Mouse (Mus musculus) mesoderm, embryonic 11.5 days (tissue): ENCODE results near the gene Becn1.
"Not testable (repeated sequence)": the region's sequence is repeated elsewhere in the genome, so short reads cannot be mapped to it uniquely, and the experiment has no call there.

Experiments
- DNase-seq: peaks from one replicate; pipeline ENCODE4 v3.0.0-alpha.2; 2012; ENCODE audit warnings: low read depth, low spot score

The Becn1 gene

DNA sequence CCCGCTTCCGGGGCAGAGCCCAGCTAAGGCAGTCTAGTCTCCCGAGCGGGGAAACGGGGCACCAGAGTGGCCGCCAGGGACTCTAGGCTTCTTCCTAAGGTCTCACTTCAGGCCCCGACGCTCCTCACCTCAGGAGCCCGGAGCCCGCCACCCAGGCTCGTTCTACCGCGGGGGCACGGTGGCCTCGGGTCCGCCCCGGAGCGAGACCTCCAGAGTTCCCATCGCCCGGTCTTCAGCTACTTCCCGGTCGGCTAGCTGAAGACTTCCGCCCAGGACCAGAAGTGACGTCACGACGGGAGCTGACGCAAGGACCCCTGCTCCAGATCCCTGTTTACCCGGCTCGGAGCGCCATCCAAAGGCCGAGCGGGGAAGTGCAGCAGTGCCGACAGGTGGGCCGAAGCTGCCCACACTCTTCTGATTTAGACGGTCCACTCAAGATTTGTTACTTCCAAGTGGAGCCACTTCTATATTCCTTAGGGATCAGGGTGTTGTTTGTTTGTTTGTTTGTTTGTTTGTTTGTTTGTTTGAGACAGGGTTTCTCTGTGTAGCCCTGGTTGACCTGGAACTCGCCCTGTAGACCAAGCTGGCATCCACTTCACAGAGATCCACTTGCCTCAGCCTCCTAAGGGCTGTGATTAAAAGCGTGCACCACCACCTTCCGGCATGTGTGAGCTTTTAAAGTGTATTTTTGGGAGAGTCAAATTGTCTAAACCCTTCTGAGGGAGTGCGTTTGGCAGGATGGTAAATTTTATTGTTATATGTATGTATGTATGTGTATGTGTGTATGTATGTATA is at the start of gene Becn1:
Becn1 (minus strand) TSS at position 283 of the 795 bp plus-strand sequence.
- peak; percentile 97 for DNase-seq

DNA sequence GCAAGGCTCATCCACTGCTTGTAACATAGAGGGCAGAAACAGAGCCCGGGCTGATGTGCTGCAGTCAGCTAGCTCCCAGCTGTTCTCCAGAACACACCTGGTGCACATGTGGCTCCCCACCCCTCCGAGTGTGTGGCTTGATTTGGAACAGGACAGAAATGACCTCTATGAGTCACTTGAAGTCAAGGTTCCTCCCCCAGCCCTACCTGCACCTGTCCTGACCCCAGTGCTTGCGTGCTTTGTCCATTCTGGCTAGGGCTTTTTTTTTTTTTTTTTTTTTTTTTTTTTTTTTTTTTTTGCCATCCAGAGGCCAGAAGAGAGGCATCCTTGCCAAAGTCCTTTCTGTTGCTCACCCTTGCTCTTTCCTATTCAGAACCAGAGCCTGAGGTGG is 49.6 kb upstream of the Becn1 start:
- no peak for DNase-seq

- no peak for DNase-seq
Observed at GRCm38 (mm10) chr11:101351100-101351720, 49.1 kb upstream of the Becn1 start.

DNA sequence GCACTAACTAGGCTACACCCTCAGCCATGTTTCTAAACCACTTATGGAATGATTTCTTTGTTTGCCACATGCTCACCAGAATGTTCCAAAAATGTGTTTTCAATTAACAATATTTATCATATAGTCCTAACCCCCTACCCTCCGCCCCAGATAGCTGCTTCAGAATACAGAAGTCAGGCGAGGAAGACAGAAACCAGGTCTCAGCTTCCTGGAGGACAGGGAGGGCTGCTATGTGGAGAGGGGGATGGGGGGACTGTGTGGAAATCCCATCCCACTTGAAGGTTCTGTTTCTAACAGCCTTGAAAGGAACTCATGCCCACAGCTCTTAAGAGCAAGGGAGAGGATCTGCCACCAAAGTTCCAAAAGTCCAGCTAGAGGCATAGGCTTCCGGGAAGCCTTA is 47.1 kb upstream of the Becn1 start:
- DNase-seq, result no peak

GRCm38 (mm10) chr11:101348774-101349173 is 46.7 kb upstream of the Becn1 start:
- no peak for DNase-seq

- no peak for DNase-seq
Observed at GRCm38 (mm10) chr11:101347083-101347775, 45.1 kb upstream of the Becn1 start.

- DNase-seq, result peak; percentile 86
Observed at GRCm38 (mm10) chr11:101338123-101338760, 36.2 kb upstream of the Becn1 start.

GRCm38 (mm10) chr11:101335685-101336084 is 33.6 kb upstream of the Becn1 start:
- no peak for DNase-seq

DNA sequence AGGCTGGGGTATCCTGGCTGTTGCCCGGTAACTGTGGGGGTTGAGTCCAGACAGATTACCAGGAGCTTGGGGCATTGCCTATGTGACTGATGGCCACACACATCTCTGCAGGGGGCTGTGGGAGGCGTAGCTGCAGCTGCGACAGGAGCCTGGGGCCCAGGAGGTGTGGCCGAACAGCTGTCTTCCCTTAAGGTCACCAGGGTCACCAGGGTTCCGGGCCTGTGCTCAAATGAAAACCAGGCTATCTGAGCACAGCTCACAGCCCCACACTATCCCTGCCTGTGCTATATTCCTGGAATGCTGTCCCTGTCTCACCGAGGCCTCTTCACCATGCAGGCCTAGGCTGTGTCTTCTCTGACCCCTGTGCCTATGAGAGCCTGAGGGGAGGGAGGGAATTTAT is 32.4 kb upstream of the Becn1 start:
- DNase-seq, result peak; percentile 67

- DNase-seq, result no peak
Observed at GRCm38 (mm10) chr11:101334023-101334422, 31.9 kb upstream of the Becn1 start.

GRCm38 (mm10) chr11:101332537-101332936 is 30.5 kb upstream of the Becn1 start:
- no peak for DNase-seq

DNA sequence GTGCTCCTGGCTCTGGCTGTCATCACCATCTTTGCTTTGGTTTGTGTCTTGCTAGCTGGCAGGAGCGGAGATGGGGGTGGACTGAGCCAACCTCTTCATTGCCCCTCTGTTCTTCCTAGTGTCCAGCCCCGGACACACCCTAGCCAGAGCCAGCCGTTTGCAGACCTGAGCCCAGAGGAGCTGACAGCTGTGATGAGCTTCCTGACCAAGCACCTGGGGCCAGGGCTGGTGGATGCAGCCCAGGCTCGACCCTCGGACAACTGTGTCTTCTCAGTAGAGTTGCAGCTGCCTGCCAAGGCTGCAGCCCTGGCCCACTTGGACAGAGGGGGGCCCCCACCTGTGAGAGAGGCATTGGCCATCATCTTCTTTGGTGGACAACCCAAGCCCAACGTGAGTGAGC is 28.9 kb upstream of the Becn1 start:
- not testable (repeated sequence) for DNase-seq

GRCm38 (mm10) chr11:101330371-101330924 is 28.4 kb upstream of the Becn1 start, which contains the start of gene Aoc3:
TSS of gene Aoc3 (plus strand) at chr11:101330605.
- DNase-seq, result no peak

DNA sequence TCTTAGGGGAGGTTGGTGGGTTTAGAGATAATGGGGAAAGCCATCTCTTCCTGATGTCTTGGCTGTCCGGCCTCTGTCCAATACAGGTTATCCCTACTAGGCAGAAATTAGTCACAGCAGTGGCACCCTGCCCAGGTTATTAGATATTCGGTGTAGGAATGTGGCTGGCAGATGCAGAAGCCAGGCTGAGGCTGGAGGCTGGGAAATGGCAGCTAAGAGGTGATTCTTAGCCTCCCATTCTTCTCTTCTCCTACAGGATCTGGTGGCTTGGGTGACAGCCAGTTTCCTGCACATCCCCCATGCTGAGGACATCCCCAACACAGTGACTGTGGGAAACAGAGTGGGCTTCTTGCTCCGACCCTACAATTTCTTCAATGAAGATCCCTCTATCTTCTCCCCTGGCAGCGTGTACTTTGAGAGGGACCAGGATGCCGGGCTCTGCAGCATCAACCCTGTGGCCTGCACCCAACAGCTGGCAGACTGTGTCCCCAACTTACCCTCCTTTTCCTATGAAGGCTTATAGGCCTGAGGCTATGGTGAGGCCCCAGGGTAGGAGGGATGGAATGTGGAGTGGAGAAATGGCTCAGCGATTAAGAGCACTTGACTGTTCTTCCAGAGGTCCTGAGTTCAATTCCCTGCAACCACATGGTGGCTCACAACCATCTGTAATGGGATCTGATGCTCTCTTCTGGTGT is 27.0 kb upstream of the Becn1 start:
- no peak for DNase-seq

- DNase-seq, result no peak
Observed at GRCm38 (mm10) chr11:101327311-101327710, 25.2 kb upstream of the Becn1 start.

DNA sequence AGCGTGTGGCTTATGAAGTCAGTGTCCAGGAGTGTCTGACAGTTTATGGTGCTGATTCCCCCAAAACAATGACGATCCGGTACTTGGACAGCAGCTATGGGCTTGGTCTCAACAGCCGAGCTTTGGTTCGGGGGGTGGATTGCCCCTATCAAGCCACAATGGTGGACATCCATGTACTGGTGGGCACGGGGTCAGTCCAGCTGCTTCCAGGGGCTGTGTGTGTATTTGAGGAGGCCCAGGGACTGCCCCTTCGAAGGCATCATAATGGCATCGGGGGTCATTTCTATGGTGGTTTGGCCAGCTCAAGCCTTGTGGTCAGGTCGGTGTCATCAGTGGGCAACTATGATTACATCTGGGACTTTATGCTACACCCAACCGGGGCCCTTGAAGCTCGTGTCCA is 24.1 kb upstream of the Becn1 start:
- DNase-seq, result no peak

DNA sequence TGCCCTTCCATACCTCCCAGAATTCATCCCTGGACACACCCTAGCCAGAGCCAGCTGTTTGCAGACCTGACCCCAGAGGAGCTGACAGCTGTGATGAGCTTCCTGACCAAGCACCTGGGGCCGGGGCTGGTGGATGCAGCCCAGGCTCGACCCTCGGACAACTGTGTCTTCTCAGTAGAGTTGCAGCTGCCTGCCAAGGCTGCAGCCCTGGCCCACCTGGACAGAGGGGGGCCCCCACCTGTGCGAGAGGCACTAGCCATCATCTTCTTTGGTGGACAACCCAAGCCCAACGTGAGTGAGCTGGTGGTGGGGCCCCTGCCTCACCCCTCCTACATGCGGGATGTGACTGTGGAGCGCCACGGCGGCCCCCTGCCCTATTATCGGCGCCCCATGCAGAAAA is 23.1 kb upstream of the Becn1 start:
- not testable (repeated sequence) for DNase-seq

- DNase-seq, result no peak
Observed at GRCm38 (mm10) chr11:101324763-101325162, 22.7 kb upstream of the Becn1 start, which contains the start of gene Aoc2. TSS of gene Aoc2 (plus strand) at chr11:101325063.

DNA sequence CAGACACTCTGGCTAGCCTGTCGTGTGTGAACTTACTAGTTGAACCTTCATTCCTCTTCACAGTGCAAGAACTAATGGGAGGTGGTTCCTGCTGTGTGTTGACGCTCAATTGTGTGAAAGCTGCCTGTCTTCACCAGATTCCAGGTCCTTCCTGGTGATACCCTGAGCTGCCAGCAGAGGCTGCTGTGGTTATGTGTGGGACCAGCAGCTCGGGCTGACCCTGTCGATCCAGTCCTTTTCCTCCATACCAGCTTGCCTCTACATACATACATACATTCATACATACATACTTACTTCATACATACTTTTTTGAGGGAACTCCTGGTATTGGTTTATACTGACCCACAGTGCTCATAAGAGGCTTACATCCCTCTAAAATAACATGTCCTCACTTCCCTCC is 21.5 kb upstream of the Becn1 start:
- DNase-seq, result peak; percentile 74

DNA sequence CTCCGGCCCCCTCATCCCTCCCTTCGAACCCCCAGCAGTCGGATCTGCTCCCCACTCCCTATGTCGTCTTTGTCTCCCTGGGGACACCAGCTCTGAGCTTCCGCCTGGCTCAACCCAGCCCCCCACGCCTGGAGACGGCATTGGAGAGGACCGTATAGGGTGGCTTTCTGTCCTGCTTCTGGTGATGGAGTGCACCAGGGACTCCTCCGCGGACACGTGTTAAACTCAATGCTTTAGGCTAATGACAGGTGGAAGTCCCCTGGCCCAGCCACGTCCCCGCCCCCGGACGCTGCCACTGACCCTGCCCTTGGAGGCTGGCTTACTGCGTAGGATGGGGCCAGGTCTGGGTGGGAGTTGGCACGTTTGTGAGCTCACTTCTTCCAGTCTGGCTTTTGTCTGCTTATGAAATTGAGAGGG is 14.4 kb upstream of the Becn1 start:
- DNase-seq, result peak; percentile 26
